Mouse (Mus musculus): ENCODE results near the gene Mettl23. TPM values are rescaled to one million over a fixed set of nuclear protein-coding genes. Genes with fewer than 3 reads are reported as not detected.
"Not testable (repeated sequence)": the region's sequence is repeated elsewhere in the genome, so short reads cannot be mapped to it uniquely, and the experiment has no call there.

Gene Mettl23
- total RNA-seq, 2 experiments from 2014 or later = 32.2 to 32.7 TPM

DNA sequence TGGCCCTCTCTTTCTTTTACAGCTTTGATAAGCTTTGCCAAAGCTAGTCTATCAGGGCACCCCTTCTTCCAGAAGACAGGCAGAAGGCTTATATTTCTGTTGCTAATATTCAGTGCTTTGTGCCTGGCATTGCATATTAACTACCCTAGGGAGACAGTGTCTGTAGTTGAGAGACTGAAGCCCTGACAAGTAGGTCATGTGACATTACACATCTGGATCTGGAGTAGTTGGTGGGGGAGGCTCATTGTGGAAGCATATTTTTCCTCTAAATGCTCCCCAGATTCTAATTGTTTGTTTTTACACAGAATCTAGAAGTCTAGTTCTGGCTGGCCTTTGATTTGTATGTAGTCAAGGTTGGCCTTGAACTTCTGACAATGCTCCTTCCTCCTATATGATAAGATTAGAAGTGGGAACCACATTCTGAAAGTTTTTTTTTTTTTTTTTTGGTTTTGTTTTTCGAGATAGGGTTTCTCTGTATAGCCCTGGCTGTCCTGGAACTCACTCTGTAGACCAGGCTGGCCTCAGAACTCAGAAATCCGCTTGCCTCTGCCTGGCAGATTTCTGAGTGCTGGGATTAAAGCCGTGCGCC lies 3.6 kb downstream of the Mettl23 start:
- no peak for DNase-seq (ENCODE audit: low spot score in 2 of 2)

GRCm38 (mm10) chr11:116847187-116848085 lies 4.4 kb downstream of the Mettl23 start:
- no peak for DNase-seq (ENCODE audit: low spot score in 2 of 2)

- no peak for DNase-seq (ENCODE audit: low spot score in 2 of 2)
These were observed 5.2 kb downstream of the Mettl23 start for GRCm38 (mm10) chr11:116848086-116848876.

GRCm38 (mm10) chr11:116848877-116849178 lies 5.8 kb downstream of the Mettl23 start:
- not testable (repeated sequence) for DNase-seq (ENCODE audit: low spot score in 2 of 2)

GRCm38 (mm10) chr11:116849587-116849986 lies 6.5 kb downstream of the Mettl23 start:
- DNase-seq (ENCODE audit: low spot score in 2 of 2) = no peak

- no peak for DNase-seq (ENCODE audit: low spot score in 2 of 2)
These were observed 7.0 kb downstream of the Mettl23 start for GRCm38 (mm10) chr11:116850085-116850484.

DNA sequence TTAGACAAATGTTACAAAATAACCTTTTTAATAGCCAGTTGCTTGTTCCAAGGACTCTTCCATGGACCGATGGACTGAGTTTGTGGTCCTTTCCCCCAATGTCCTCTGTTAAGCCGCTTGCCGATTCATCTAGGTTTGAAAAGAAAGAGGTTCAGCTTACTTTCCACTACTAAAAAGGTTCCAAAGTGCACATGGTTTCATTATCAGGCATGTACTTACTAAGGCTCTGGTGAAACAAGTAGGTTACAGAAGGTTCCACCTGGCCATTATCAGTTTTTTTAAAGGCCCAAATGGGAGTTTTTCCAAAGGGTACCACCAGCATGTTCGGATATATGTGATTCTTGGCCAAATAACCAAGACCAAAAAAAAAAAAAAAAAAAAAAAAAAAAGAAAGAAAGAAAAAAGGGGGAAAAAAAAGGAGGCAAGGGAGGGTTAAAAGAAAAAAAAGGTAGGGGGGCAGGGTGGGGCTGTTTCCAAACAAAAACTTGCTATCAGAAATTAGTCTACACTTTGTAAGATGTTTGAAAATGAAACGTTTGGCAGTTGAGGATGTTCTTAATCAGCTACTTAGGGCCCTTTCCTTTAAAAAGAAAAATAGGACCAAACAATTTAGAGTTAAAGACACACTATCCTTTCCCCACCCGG lies 7.9 kb downstream of the Mettl23 start:
- DNase-seq (ENCODE audit: low spot score in 2 of 2) = no peak

DNA sequence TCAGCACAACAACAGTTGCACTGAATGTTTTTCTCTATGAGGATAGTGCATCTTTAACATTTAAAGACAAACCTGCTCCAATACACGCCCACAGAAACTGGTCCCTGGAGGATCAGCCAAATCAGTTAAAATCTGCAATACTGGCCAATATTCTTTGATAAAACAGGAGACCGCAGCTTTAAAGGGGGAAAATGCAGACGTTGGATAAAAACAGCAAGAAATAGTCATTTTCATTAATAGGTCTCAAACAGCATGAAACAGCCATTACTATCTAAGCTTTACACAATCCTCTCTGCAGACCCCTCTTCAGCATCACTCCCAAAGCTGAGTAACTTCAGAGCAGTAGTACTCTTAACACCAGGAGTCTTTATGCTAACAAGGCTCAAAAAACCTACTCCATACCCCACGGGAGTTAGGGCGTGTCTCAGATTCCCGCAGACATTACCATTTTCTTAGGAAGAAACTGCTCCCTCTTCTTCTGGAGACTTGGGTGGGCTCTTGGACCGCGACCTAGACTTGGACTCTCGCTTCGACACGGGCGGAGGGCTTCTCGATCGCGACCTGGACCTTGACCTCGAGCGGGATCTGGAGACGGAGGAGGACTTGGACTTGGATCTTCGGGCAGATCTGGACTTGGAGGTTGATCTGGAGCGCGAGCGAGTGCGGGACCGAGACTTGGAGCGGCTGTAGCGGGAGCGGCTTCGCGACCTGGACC lies 8.7 kb downstream of the Mettl23 start:
- DNase-seq (ENCODE audit: low spot score in 2 of 2) = no peak

GRCm38 (mm10) chr11:116852291-116852890 lies 9.3 kb downstream of the Mettl23 start, which contains the start of gene Mfsd11:
Gene Mfsd11, plus strand, starts transcription at chr11:116852440.
- peak; percentile 78 for DNase-seq (ENCODE audit: low spot score in 2 of 2)

DNA sequence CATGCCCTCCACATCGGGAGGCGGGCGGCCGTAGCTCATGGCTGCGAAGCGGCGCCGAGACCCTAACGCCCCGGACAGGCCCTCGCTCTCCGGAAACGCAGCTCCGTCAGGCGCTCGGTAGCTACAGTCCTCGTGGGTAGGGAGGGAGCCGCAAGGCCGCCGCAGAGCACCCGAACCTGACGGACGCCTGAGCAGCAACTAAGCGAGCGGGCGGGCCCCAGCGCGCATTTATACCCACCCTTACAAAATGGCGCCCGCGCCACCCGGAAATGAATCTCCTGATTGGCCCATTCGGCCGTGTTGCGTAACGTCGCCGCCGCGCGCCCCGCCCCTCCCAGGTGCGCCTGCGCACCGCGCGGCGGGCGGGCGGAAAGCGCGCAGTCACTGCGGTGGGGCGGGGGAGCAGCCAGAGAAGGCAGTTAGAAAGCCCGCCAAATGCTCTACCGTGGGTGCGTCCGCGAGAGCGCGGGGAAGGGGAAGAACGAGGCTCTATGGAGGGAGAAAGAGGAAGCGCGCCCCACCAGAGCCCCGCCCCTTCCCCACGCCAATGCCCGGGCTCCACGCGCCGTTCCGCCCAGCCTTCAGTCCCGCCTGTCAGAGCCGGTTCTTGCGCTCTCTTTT lies 9.9 kb downstream of the Mettl23 start, which contains the start of gene Srsf2:
TSS of gene Srsf2 (minus strand) at position 204 of the 621 bp plus-strand sequence.
- peak; percentile 98 for DNase-seq (ENCODE audit: low spot score in 2 of 2)

DNA sequence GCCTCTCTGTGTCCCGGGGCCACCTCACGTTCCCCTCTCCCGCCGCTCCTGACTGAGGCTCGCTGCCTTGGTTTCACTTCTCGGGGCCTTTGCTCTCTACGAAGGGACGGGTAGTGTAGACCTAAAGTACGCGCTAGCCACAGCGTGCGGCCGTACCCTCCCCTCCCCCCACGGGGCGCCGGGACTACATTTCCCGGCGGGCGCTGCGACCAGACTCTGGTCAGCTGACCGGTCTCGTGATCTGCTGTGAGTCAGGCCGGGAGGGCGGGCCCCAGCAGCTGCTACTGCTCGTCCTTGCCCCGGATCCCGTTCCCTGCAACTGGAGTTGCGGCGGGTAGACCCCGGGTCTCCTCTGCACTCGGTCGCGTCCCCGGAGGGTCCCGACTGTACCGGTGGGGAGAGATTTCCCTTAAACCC lies 10.4 kb downstream of the Mettl23 start:
- DNase-seq (ENCODE audit: low spot score in 2 of 2) = peak; percentile 97 to 98

- no peak for DNase-seq (ENCODE audit: low spot score in 2 of 2)
These were observed 11.2 kb downstream of the Mettl23 start for GRCm38 (mm10) chr11:116854279-116854678.

GRCm38 (mm10) chr11:116857183-116857850 lies 14.2 kb downstream of the Mettl23 start:
- DNase-seq (ENCODE audit: low spot score in 2 of 2) = no peak

GRCm38 (mm10) chr11:116864444-116864843 lies 21.4 kb downstream of the Mettl23 start:
- no peak for DNase-seq (ENCODE audit: low spot score in 2 of 2)

- DNase-seq (ENCODE audit: low spot score in 2 of 2) = no peak
These were observed 23.0 kb downstream of the Mettl23 start for GRCm38 (mm10) chr11:116865945-116866585.

GRCm38 (mm10) chr11:116868129-116868528 lies 25.1 kb downstream of the Mettl23 start:
- peak in 1 of 2 experiments; percentile 37 for DNase-seq (ENCODE audit: low spot score in 2 of 2)

- no peak for DNase-seq (ENCODE audit: low spot score in 2 of 2)
These were observed 26.1 kb downstream of the Mettl23 start for GRCm38 (mm10) chr11:116869223-116869622.

- DNase-seq (ENCODE audit: low spot score in 2 of 2) = no peak
These were observed 26.6 kb downstream of the Mettl23 start for GRCm38 (mm10) chr11:116869641-116870040.

All from adrenal gland, adult 18-20 months (tissue).